Mouse (Mus musculus): ENCODE measurements around the gene Asl. TPM values are rescaled to one million over a fixed set of nuclear protein-coding genes. Genes with fewer than 3 reads are reported as not detected.

Asl gene
- total RNA-seq, 4 experiments from 2014 or later: 3.0 to 7.1 (median 6.3) TPM

Other genes with a start within 250 kb of the Asl start
- 1 to 10 TPM; 8.0 to 10.0 (median 8.6) TPM for gene Psph, start 241.8 kb downstream of the Asl start, total RNA-seq (2022)
- gene Sumf2, start 182.3 kb downstream of the Asl start, total RNA-seq (2022): 10 to 100 TPM in 2 of 4 experiments, 1 to 10 TPM in 2; 5.9 to 11.7 (median 10.7) TPM
- 1,000 to 10,000 TPM; 1,037 to 1,147 (median 1,095) TPM for gene Chchd2, start 141.8 kb downstream of the Asl start, total RNA-seq (2022)
- under 1 TPM; 0.19 to 0.47 (median 0.39) TPM for gene Zbed5, start 133.5 kb downstream of the Asl start, total RNA-seq (2022)
- gene Phkg1, start 130.7 kb downstream of the Asl start, total RNA-seq (2022): 10 to 100 TPM; 14.9 to 25.5 (median 21.2) TPM
- gene Nupr1l, start 120.7 kb downstream of the Asl start, total RNA-seq (2022): 1 to 10 TPM in 2 of 4 experiments, under 1 TPM in 2; 0.47 to 1.7 (median 1.0) TPM
- gene Vkorc1l1, start 87.3 kb downstream of the Asl start, total RNA-seq (2022): 10 to 100 TPM; 14.7 to 18.3 (median 17.0) TPM
- 10 to 100 TPM; 11.7 to 14.2 (median 12.8) TPM for gene Gusb, start 26.2 kb downstream of the Asl start, total RNA-seq (2022)
- 10 to 100 TPM; 11.5 to 16.1 (median 14.5) TPM for gene Crcp, start within 50 bp of the Asl start, total RNA-seq (2022)
- 10 to 100 TPM in 1 of 4 experiments, 1 to 10 TPM in 3; 8.2 to 10.6 (median 9.3) TPM for gene Tpst1, start 44.1 kb upstream of the Asl start, total RNA-seq (2022)
- gene Kctd7, start 115.6 kb upstream of the Asl start, total RNA-seq (2022): 1 to 10 TPM; 2.1 to 3.6 (median 3.1) TPM
- 10 to 100 TPM; 20.6 to 24.3 (median 22.0) TPM for gene Rabgef1, start 142.6 kb upstream of the Asl start, total RNA-seq (2022)
- gene Tmem248, start 187.8 kb upstream of the Asl start, total RNA-seq (2022): 10 to 100 TPM; 38.1 to 48.4 (median 46.1) TPM
- gene Sbds, start 226.3 kb upstream of the Asl start, total RNA-seq (2022): 10 to 100 TPM; 50.7 to 62.6 (median 55.7) TPM
- gene Tyw1, start 226.4 kb upstream of the Asl start, total RNA-seq (2022): 1 to 10 TPM; 6.9 to 8.4 (median 7.8) TPM

Measured in heart, adult 8-10 months (tissue).